Mouse (Mus musculus) large intestine, adult 2 months (tissue): Measurements from ENCODE around the gene Meox2. TPM values are rescaled to one million over a fixed set of nuclear protein-coding genes. Genes with fewer than 3 reads are reported as not detected.

Experiments used
- polyA plus RNA-seq: library from polyadenylated mRNA; depleted of rRNA; stranded (reverse); fragments of >200 nt; gene quantifications from 2 replicates; pipeline ENCODE4 v1.2.3, GENCODE M21; 2012; rRNA removed

Meox2 gene
- polyA plus RNA-seq, 1 experiment = 0.60 TPM

Other genes with a start within 250 kb of the Meox2 start
- 10.2 and 34.0 TPM in 2 replicates for gene Agmo, start 133.1 kb downstream of the Meox2 start, polyA plus RNA-seq